Mouse (Mus musculus) erythroblast, embryonic 14.5 days (primary cell): ENCODE measurements around the gene Mapk3. TPM values are rescaled to one million over a fixed set of nuclear protein-coding genes. Genes with fewer than 3 reads are reported as not detected.
"Not testable (repeated sequence)": the region's sequence is repeated elsewhere in the genome, so short reads cannot be mapped to it uniquely, and the experiment has no call there.

Source experiments
- H3K27me3 ChIP-seq: 2 replicates; pipeline ENCODE4 v1.6.1; 2012; ENCODE audit warnings: inconsistent platforms; ENCODE audit not compliant: control insufficient read depth
- H3K36me3 ChIP-seq: 2 replicates; pipeline ENCODE4 v1.6.1; 2012; ENCODE audit warnings: mild to moderate bottlenecking, inconsistent platforms; ENCODE audit not compliant: control insufficient read depth
- H3K4me1 ChIP-seq: 2 replicates; pipeline ENCODE4 v1.6.1; 2012; ENCODE audit warnings: inconsistent platforms; ENCODE audit not compliant: control insufficient read depth
- H3K4me3 ChIP-seq: replicated peaks from 2 replicates; pipeline ENCODE3; 2012; ENCODE audit warnings: moderate library complexity, mild to moderate bottlenecking, inconsistent platforms
- H3K9me3 ChIP-seq: 2 replicates; pipeline ENCODE4 v1.6.1; 2012; ENCODE audit warnings: low read length, inconsistent platforms, mixed read lengths; ENCODE audit not compliant: control insufficient read depth
- GATA1 ChIP-seq: IDR thresholded peaks from 2 replicates; pipeline ENCODE4 v1.6.1; 2012; ENCODE audit warnings: low read length, inconsistent platforms, mixed read lengths
- TAL1 ChIP-seq: IDR thresholded peaks from 3 replicates; pipeline ENCODE4 v1.6.1; 2012; ENCODE audit warnings: low read length, inconsistent platforms, mixed read lengths
- polyA plus RNA-seq: library from polyadenylated mRNA; stranded (reverse); fragments of >175 nt; gene quantifications from 2 replicates; pipeline ENCODE4 v1.2.3, GENCODE M21; 2012

Gene Mapk3
- polyA plus RNA-seq = 16.3 and 18.0 TPM in 2 replicates

GRCm38 (mm10) chr7:126759050-126759671 lies at the start of gene Mapk3:
TSS of gene Mapk3 (plus strand) at chr7:126759601.
- H3K4me3 ChIP-seq = peak within 1 kb of the TSS; percentile 84
- no peaks in the 10 kb centered on the region for H3K9me3 ChIP-seq
- no peaks in the 10 kb centered on the region for H3K27me3 ChIP-seq
- H3K36me3 ChIP-seq = peaks cover 33% of the 10 kb centered on the region
- TF ChIP-seq GATA1 = no peak
- TF ChIP-seq TAL1 = no peak
- peaks cover 50% of the 10 kb centered on the region for H3K4me1 ChIP-seq

GRCm38 (mm10) chr7:126710266-126710665 lies 49.1 kb upstream of the Mapk3 start:
- Histone ChIP-seq H3K4me1 (no peaks in the 10 kb centered on the region), H3K9me3 (no peaks in the 10 kb centered on the region; the same call in 1 of the 2 replicates), H3K36me3 (no peaks in the 10 kb centered on the region), H3K4me3 (no peak overlapping the region), H3K27me3 (peaks cover 7% of the 10 kb centered on the region)
- TF ChIP-seq GATA1 (no peak), TAL1 (no peak)

DNA sequence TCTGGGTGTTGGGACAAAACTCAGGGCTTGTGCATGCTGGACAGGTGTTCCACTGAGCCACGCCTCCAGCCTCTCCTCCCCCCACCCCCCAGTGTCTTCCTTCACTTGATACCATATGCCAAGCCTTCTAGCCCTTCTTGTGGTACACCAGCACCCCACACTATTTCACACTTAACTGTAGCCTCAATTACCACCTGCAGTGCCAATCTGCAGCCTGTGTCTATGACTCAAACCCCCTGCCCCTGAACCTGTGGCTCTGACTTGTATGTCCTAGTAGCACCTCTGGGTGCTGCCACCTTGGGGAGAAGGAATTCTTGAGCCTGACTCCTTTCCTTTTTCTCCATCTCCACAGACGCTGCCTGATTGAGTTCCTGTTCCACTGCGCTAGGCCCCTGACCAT lies 47.5 kb upstream of the Mapk3 start:
- TF ChIP-seq GATA1 (no peak), TAL1 (no peak)
- no peaks in the 10 kb centered on the region; the same call in 1 of the 2 replicates for H3K9me3 ChIP-seq
- no peaks in the 10 kb centered on the region for H3K4me1 ChIP-seq
- no peaks in the 10 kb centered on the region for H3K36me3 ChIP-seq
- no peak overlapping the region for H3K4me3 ChIP-seq
- no peaks in the 10 kb centered on the region for H3K27me3 ChIP-seq

DNA sequence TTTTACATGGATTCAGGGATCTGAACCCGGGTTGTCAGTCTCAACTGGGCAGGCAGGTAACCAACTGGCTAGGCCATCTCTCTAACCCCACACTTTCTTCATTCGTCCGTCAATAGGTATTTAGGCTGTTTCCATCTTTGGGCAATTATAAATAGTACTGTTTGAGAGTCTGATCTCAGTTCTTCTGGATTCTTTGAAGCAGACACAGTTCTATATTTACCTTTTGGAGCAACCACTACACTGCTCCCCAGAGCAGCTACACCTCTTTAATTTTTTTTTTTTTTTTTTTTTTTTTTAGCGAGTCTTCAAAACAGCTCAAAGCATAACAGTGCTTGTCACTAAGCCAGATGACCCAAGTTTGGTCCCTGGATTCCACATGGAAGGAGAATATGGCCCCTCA lies 43.7 kb upstream of the Mapk3 start:
- Histone ChIP-seq H3K4me1 (no peaks in the 10 kb centered on the region), H3K36me3 (no peaks in the 10 kb centered on the region), H3K27me3 (no peaks in the 10 kb centered on the region), H3K4me3 (no peak overlapping the region), H3K9me3 (peaks cover 2% of the 10 kb centered on the region)
- TF ChIP-seq TAL1 (no peak), GATA1 (no peak)

GRCm38 (mm10) chr7:126717566-126717965 lies 41.8 kb upstream of the Mapk3 start:
- no peaks in the 10 kb centered on the region for H3K27me3 ChIP-seq
- H3K9me3 ChIP-seq = peaks cover 2% of the 10 kb centered on the region
- H3K4me1 ChIP-seq = no peaks in the 10 kb centered on the region
- H3K36me3 ChIP-seq = no peaks in the 10 kb centered on the region
- no peak overlapping the region for H3K4me3 ChIP-seq
- no peak for TF ChIP-seq TAL1
- no peak for TF ChIP-seq GATA1

DNA sequence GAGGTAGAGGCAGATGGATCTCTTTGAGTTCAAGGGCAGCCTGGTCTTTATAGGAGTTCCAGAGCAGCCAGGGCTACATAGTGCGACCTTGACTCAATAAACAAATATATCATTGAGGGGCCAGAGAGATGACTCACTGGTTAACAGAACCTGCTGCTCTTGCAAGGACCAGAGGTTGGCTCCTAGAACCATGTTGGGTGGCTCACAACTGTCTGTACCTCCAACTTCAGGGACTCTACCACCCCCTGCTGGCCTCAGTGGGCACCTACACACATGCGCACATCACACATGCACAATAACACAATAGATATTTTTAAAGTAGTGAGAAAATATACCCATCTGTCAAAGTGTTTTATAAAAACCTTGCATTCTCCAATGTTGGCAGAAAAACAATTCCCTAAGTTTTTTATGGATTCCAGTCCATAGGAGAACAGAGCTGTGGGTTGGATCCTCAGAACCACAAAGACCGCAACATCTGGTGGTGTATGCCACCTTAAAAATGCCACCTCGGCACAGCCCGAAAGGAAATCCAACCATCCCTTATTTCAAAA lies 40.5 kb upstream of the Mapk3 start:
- no peaks in the 10 kb centered on the region for H3K27me3 ChIP-seq
- H3K4me1 ChIP-seq = no peaks in the 10 kb centered on the region
- TF ChIP-seq GATA1 = no peak
- TF ChIP-seq TAL1 = no peak
- H3K36me3 ChIP-seq = no peaks in the 10 kb centered on the region
- H3K4me3 ChIP-seq = no peak overlapping the region
- peaks cover 2% of the 10 kb centered on the region for H3K9me3 ChIP-seq

- H3K4me1 ChIP-seq = no peaks in the 10 kb centered on the region
- H3K9me3 ChIP-seq = peaks cover 4% of the 10 kb centered on the region
- no peak overlapping the region for H3K4me3 ChIP-seq
- H3K27me3 ChIP-seq = no peaks in the 10 kb centered on the region
- no peaks in the 10 kb centered on the region for H3K36me3 ChIP-seq
- no peak for TF ChIP-seq TAL1
- TF ChIP-seq GATA1 = no peak
These were observed 37.8 kb upstream of the Mapk3 start for GRCm38 (mm10) chr7:126721635-126722034.

DNA sequence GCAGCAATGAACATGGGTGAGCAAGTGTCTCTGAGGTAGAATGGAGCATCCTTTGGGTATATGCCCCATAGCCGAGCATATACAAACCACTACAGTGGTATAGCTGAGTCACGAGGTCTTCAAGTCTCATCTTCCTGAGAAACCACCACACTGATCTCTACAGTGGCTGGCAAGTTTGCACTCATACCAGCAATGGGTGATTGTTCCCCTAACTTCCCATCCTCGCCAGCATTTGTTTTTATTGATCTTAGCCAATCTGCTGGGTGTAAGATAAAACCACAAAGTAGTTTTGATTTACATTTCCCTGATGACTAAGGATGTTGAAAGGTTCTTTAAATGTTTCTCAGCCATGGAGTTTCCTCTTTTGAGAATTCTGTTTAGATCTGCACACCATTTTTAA lies 34.3 kb upstream of the Mapk3 start:
- H3K9me3 ChIP-seq = peaks cover 2% of the 10 kb centered on the region; the same call in 1 of the 2 replicates
- no peaks in the 10 kb centered on the region for H3K27me3 ChIP-seq
- H3K4me3 ChIP-seq = no peak overlapping the region
- no peaks in the 10 kb centered on the region for H3K4me1 ChIP-seq
- H3K36me3 ChIP-seq = no peaks in the 10 kb centered on the region
- TF ChIP-seq GATA1 (no peak), TAL1 (no peak)

DNA sequence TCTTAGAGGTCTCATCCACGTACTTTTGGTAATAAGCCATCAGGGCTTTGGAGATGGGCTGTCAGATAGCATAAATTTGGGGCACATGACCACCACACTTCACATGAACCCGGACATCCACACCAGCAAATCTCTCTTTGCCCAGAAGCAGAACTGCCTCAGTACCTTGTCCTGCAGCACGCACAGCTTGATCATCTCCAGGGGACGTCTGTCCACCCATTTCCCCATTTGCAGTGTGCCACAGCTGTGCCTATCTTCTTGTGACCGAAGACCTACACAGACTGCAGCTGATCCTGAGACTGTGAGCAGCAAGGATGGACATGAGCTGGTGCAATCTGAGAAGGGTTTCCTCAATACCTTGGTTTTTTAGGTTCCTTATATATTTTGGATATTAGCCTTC lies 33.7 kb upstream of the Mapk3 start:
- H3K36me3 ChIP-seq = no peaks in the 10 kb centered on the region
- H3K9me3 ChIP-seq = peaks cover 2% of the 10 kb centered on the region; the same call in 1 of the 2 replicates
- H3K4me1 ChIP-seq = no peaks in the 10 kb centered on the region
- TF ChIP-seq TAL1 (no peak), GATA1 (no peak)
- H3K4me3 ChIP-seq = no peak overlapping the region
- H3K27me3 ChIP-seq = no peaks in the 10 kb centered on the region

DNA sequence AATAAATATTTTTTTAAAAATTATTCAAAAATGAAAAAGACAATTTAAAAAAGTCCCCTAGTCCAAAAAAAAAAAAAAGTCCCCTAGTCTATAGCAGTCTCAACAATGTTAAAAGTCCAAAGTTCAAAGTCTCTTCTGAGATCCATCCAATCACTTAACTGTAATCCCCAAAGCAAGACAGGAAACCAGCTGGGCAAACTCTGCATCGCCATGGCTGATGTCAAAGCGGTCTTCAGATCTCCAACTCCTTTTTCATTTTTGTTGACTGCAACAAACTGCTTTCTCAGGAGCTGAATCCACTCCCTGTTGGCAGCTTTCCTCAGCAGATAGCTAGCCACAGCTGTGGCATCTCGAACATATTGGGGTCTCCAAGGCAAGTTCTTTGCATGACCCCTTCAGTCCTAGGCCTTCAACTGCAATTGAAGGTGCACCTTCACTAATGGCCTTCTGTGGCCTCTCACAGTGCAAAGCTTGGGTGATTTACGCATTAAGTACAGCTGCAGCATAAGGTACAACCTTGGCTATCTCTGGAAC lies 29.1 kb upstream of the Mapk3 start:
- H3K4me3 ChIP-seq, H3K4me1 ChIP-seq, H3K9me3 ChIP-seq, H3K27me3 ChIP-seq, H3K36me3 ChIP-seq: not testable (repeated sequence)
